Comparison of ENCODE assay signal across 13 mouse cellular contexts in genomic region chr5:145119385-145119784, GRCm38 (mm10). TPM values are rescaled to one million over a fixed set of nuclear protein-coding genes. Genes with fewer than 3 reads are reported as not detected.
DNase-seq lines count a peak whose midpoint lies in the region; TF ChIP-seq lines count a peak whose summit lies in the region.
"Had no signal": no experiment of that assay in that cellular context is flagged by ENCODE, and none has a peak within 500 bp of the region (broad histone marks: within the 10 kb centered on the region; RNA-seq: fewer than 3 reads in every experiment).

No protein-coding gene starts in this region.

- no peak overlapping the region for H3K4me3 ChIP-seq in gastrocnemius, adult 2 months
- H3K4me3 ChIP-seq in myocyte, result no peak overlapping the region
- H3K4me3 ChIP-seq in forebrain, embryonic 10.5 days, result no peak overlapping the region
- H3K4me3 ChIP-seq: heart, embryonic 12.5 days; midbrain, embryonic 12.5 days had no signal

- 84% methylated on average over 2 of the region's 2 CpGs for WGBS in forebrain, embryonic 10.5 days

- H3K4me2 ChIP-seq in myocyte (ENCODE audit: low read depth), result no peak overlapping the region
- H3K4me2 ChIP-seq: heart, embryonic 12.5 days; midbrain, embryonic 12.5 days had no signal

- H3K27me3 ChIP-seq in myocyte (ENCODE audit: control insufficient read depth, insufficient read depth, insufficient read length), result no peaks in the 10 kb centered on the region
- peaks cover 17% of the 10 kb centered on the region for H3K27me3 ChIP-seq in forebrain, embryonic 10.5 days (ENCODE audit: poor library complexity, severe bottlenecking)
- H3K27me3 ChIP-seq: heart, embryonic 12.5 days had no signal

- intact Hi-C loops in gastrocnemius, adult 2 months (cut with DNase I), result no loop called here
- intact Hi-C loops in gastrocnemius, postnatal 36 days (cut with DNase I), result no loop called here

- peaks cover 10% of the 10 kb centered on the region for H3K36me3 ChIP-seq in myocyte (ENCODE audit: control insufficient read depth, insufficient read depth)
- peaks cover 25% of the 10 kb centered on the region for H3K36me3 ChIP-seq in forebrain, embryonic 10.5 days (replicated peaks)

- no peak for DNase-seq in gastrocnemius, adult 2 months
- no peak for DNase-seq in gastrocnemius, postnatal 36 days
- DNase-seq in lung, postnatal 10 days, result peak; percentile 26
- DNase-seq in lung, postnatal 25 days (ENCODE audit: low spot score), result no peak
- DNase-seq in T-cell, adult 2 months (ENCODE audit: low spot score), result peak; percentile 37
- no peak for DNase-seq in forebrain, embryonic 10.5 days (ENCODE audit: extremely low spot score, low spot score)
- no peak for DNase-seq in kidney, adult 11 months
- DNase-seq: cerebellum, postnatal 36 days had no signal

- TF ChIP-seq POLR2A in myocyte (IDR thresholded peaks at IDR 0.05; ENCODE audit: insufficient read length, low read depth), result no peak

- peaks cover 10% of the 10 kb centered on the region for H3K4me1 ChIP-seq in forebrain, embryonic 10.5 days

- H3K9me3 ChIP-seq in forebrain, embryonic 10.5 days, result no peaks in the 10 kb centered on the region
- H3K9me3 ChIP-seq: heart, embryonic 12.5 days; midbrain, embryonic 12.5 days had no signal

- H3ac ChIP-seq in myocyte (ENCODE audit: control insufficient read depth, insufficient read length), result no peak overlapping the region

- H3K79me2 ChIP-seq in myocyte (ENCODE audit: control insufficient read depth, insufficient read depth), result peaks cover 66% of the 10 kb centered on the region

- H3K27ac ChIP-seq in gastrocnemius, adult 2 months, result no peak overlapping the region
- no peak overlapping the region for H3K27ac ChIP-seq in forebrain, embryonic 10.5 days
- H3K27ac ChIP-seq: midbrain, embryonic 12.5 days had no signal

- peak; percentile 41 for TF ChIP-seq CTCF in gastrocnemius, adult 2 months (IDR thresholded peaks at IDR 0.05)

TF ChIP-seq in myocyte, 11 proteins besides CTCF, POLR2A, EP300 and RAD21:
- TF ChIP-seq REST (IDR thresholded peaks at IDR 0.05; ENCODE audit: insufficient read depth, insufficient read length), result no peak
- peak; percentile 28 for TF ChIP-seq USF1 (IDR thresholded peaks at IDR 0.05; ENCODE audit: low read depth)
- TF ChIP-seq TCF12 (IDR thresholded peaks at IDR 0.05; ENCODE audit: insufficient read depth, poor library complexity, severe bottlenecking), result no peak
- no peak for TF ChIP-seq MYOD1 (IDR thresholded peaks at IDR 0.05; ENCODE audit: control insufficient read depth in 1 of 3, insufficient read length in 2 of 3, low read depth in 2 of 3)

RNA-seq across cellular contexts. Expression of gene Arpc1b, which starts 5.4 kb away (rescaled TPM):
- 10 to 100 TPM; 20.1 to 29.9 TPM for total RNA-seq in gastrocnemius, adult 2 months (2021)
- total RNA-seq in gastrocnemius, postnatal 36 days (2021), result 10 to 100 TPM; 28.3 to 30.4 TPM
- polyA plus RNA-seq in myocyte (2012; fragmentation: generic; extraction: Trizol), result 482 TPM
- polyA plus RNA-seq in forebrain, embryonic 10.5 days (2016; fragmentation: Nextera tagmentation; extraction: Ambion mirVana), result 82.9 and 83.4 TPM in 2 replicates

RNA-seq across cellular contexts. Expression of gene Pdap1, which starts 20.7 kb away (rescaled TPM):
- 10 to 100 TPM; 47.9 to 56.9 TPM for total RNA-seq in gastrocnemius, adult 2 months (2021)
- total RNA-seq in gastrocnemius, postnatal 36 days (2021), result 10 to 100 TPM; 48.3 to 52.2 TPM
- 98.9 TPM for polyA plus RNA-seq in myocyte (2012; fragmentation: generic; extraction: Trizol)
- polyA plus RNA-seq in forebrain, embryonic 10.5 days (2016; fragmentation: Nextera tagmentation; extraction: Ambion mirVana), result 148 and 151 TPM in 2 replicates

RNA-seq across cellular contexts. Expression of gene Bud31, which starts 20.8 kb away (rescaled TPM):
- total RNA-seq in gastrocnemius, adult 2 months (2021), result 10 to 100 TPM; 49.1 to 57.4 TPM
- 10 to 100 TPM; 44.3 to 47.0 TPM for total RNA-seq in gastrocnemius, postnatal 36 days (2021)
- polyA plus RNA-seq in myocyte (2012; fragmentation: generic; extraction: Trizol), result 130 TPM
- 250 and 253 TPM in 2 replicates for polyA plus RNA-seq in forebrain, embryonic 10.5 days (2016; fragmentation: Nextera tagmentation; extraction: Ambion mirVana)

RNA-seq across cellular contexts. Expression of gene Kpna7, which starts 35.6 kb away (rescaled TPM):
- not detected for total RNA-seq in gastrocnemius, adult 2 months (2021)
- not detected for total RNA-seq in gastrocnemius, postnatal 36 days (2021)
- polyA plus RNA-seq in myocyte (2012; fragmentation: generic; extraction: Trizol), result not detected
- not detected in 2 replicates for polyA plus RNA-seq in forebrain, embryonic 10.5 days (2016; fragmentation: Nextera tagmentation; extraction: Ambion mirVana)
- polyA plus RNA-seq: forebrain, embryonic 11.5 days; heart, embryonic 12.5 days; kidney, embryonic 14.5 days; midbrain, embryonic 12.5 days had no signal

RNA-seq across cellular contexts. Expression of gene Arpc1a, which starts 35.8 kb away (rescaled TPM):
- total RNA-seq in gastrocnemius, adult 2 months (2021), result 10 to 100 TPM; 23.8 to 30.3 TPM
- total RNA-seq in gastrocnemius, postnatal 36 days (2021), result 10 to 100 TPM; 25.0 to 26.1 TPM
- 67.2 TPM for polyA plus RNA-seq in myocyte (2012; fragmentation: generic; extraction: Trizol)
- polyA plus RNA-seq in forebrain, embryonic 10.5 days (2016; fragmentation: Nextera tagmentation; extraction: Ambion mirVana), result 120 and 121 TPM in 2 replicates

Comparison
In these comparisons a context has a peak if more than half of its experiments do, and no peak if none do; other contexts are left out.
1. DNase-seq: peak in lung, postnatal 10 days (single experiment) and T-cell, adult 2 months (single experiment); none in gastrocnemius, adult 2 months (single experiment), gastrocnemius, postnatal 36 days (0 of 2), lung, postnatal 25 days (single experiment), forebrain, embryonic 10.5 days (single experiment) and kidney, adult 11 months (single experiment).